Mouse (Mus musculus) adrenal gland, postnatal 14 days (tissue): ENCODE data around the gene Pcsk4. TPM values are rescaled to one million over a fixed set of nuclear protein-coding genes. Genes with fewer than 3 reads are reported as not detected.
A peak's percentile ranks its signal among the peaks of the same experiment; 100 is the strongest.
"Not testable (repeated sequence)": the region's sequence is repeated elsewhere in the genome, so short reads cannot be mapped to it uniquely, and the experiment has no call there.

ENCODE experiments used
- DNase-seq: peaks from one replicate; pipeline ENCODE4 v3.0.0; 2021; ENCODE audit warnings: mixed read lengths
- total RNA-seq: library from RNA; stranded (reverse); gene quantifications from 2 replicates; pipeline ENCODE4 v1.2.3, GENCODE M21; 2021

The Pcsk4 gene
- total RNA-seq, 1 experiment from 2014 or later, result 3.9 TPM

- DNase-seq, result peak; percentile 73
Observed at GRCm38 (mm10) chr10:80348244-80348781, 19.0 kb upstream of the Pcsk4 start, which contains the start of gene Adamtsl5. Gene Adamtsl5 (minus strand): TSS chr10:80348412.

GRCm38 (mm10) chr10:80347514-80347967 is 18.2 kb upstream of the Pcsk4 start:
- DNase-seq, result no peak

DNA sequence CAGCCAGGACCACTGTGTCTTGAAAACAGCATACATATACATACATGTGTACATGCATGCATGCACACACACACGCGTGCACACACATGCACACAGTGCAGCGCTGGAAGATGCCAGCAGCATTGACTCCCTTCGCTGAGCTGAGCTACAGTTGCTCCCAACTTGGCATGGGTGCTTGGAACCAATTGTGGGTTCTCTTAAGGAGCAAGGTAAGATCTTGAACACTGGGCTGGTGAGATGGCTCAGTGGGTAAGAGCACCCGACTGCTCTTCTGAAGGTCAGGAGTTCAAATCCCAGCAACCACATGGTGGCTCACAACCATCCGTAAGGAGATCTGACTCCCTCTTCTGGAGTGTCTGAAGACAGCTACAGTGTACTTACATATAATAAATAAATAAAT is 16.6 kb upstream of the Pcsk4 start:
- DNase-seq, result not testable (repeated sequence)

DNA sequence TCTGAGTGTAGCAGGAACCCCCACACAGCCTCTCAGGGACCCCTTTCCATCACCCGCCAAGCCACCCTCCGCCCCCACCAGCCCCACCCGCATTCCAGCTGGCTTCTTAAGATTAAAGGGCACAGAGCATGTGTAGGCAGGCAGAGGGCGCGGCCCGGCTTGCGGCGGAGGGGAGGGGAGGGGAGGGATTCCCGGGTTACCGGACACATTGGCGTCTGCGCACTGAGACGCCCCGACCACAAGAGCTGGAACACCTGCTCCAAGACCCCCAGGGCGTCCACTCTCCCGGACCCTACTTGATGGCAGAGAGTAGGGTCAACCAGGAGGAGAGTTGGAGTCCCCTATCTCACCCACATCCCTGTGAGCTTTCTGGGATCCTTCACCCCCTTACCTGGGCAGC is 15.8 kb upstream of the Pcsk4 start:
- DNase-seq, result no peak

DNA sequence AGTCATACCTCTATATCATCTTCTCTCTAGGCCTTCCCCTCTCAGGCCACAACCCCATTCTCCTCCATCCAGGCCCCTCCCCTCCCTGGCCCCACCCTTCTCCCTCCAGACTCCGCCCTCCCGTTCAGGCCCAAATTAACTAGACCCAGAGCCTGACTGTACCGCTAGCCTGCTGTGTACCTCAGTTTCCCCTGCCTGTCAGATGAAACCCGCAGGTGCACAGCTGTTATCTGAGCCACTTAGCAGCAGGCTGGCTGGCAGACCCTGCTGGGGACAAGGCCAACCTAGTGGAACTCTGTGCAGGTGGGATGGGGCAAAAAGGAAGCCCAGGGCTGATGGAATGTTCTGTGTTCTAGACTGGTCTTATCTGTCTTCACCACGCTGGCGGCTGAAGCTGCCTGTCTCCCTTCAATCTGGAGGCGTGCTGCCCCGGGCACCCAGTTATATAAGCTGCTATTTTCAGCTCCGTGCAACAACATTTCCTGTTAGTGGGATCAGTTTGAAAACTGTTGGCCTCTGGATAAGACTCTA is 14.9 kb upstream of the Pcsk4 start:
- DNase-seq, result no peak

- no peak for DNase-seq
Observed at GRCm38 (mm10) chr10:80343425-80343895, 14.2 kb upstream of the Pcsk4 start.

- DNase-seq, result peak; percentile 80
Observed at GRCm38 (mm10) chr10:80342749-80343424, 13.6 kb upstream of the Pcsk4 start.

DNA sequence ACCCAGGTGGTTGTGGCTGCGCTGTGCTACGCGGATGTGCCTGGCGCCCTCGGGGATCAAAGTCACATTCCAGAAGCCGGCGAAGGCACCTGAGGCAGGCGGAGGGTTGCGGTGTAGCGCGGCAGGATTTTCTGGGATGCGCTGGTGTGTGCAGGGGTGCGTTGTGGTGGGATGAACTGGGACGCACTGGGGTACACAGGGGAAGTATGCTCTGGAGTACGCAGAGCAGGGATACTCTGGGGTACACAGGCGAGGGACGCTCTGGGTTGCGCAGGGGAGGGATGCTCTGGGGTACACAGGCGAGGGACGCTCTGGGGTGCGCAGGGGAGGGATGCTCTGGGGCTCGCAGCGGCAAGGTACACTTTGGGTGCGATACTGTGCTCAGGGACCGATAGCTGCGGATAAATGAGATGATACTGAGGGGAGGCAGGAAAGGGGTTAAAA is 13.0 kb upstream of the Pcsk4 start:
- DNase-seq, result no peak

DNA sequence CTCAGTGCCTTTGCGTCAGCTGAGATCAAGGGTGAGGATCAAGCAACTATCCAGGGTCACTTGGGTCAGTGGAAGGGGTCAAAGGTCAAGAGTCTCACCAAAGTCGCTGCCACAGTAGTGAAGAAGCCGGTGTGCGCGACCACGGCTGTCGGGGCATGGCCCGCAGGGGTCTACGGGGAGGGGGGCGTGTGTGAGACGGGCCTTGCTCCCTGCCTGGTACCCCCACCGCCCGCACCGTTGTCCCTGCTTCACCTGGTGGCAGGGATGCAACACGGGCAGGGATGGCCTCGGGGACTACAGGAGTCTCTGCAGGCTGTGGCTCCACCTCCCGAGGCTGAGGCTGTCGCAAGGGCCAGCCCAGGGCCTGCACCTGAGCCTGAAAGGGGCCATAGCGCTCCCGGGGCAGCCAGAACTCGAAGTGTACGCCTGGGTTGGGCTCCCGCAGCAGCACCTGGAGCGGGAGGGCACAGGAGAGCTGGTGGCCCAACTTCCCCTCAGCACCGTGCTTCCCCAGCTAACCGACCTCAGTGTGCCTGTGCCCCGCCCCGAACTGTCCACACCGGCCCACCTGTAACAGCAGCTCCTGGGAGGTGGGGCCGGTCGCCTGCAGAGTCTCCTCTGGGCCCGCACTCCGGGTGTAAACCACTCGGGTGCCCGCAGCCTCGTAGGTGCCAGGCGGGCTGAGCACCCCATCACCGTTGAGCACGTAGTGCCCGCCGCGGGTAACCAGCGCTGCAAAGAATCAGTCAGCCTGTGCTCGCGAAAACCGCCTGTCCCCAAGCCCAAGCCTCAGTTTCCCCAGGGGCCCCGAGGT is 12.4 kb upstream of the Pcsk4 start:
- no peak for DNase-seq

GRCm38 (mm10) chr10:80341026-80341425 is 11.7 kb upstream of the Pcsk4 start:
- DNase-seq, result no peak

DNA sequence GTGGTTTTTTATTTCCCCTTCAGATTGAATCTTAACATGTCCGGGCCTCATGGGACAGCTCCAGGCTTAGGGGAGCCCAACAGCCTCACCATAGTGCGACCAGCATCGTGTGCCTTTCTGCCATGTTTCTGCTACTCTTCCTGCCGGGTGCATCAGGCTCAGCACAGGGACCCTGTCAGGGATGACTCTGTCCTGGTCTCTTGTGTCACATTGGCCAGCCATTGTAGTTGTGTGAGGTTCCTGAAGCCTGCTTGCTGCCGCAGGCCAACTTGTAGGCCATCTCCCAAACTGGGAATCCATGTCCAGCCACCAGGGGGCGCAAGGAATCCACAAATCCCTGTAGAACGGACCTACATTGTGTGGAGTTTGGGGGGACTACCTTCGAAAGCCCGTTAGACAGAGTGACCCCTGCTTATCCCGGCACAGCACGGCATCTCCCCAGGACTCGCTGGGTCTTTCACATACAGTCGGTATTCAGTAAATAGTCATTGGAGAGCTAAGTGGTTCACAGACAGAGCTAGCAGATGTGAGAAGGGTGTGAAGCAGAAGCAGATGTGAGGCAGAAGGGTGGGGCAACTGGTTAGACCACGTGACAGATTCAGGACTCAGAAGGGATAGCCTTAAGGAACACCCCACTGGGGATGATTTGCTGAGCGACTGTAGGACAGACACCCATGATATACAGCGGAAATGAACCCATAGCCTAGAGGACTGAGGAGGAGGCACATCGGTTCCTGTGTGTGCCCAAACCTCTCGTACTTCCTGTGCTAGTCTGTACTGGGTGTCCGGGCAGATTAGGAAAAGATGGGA is 10.8 kb upstream of the Pcsk4 start:
- peak; percentile 91 for DNase-seq

- DNase-seq, result no peak
Observed at GRCm38 (mm10) chr10:80336263-80336662, 7.0 kb upstream of the Pcsk4 start.

DNA sequence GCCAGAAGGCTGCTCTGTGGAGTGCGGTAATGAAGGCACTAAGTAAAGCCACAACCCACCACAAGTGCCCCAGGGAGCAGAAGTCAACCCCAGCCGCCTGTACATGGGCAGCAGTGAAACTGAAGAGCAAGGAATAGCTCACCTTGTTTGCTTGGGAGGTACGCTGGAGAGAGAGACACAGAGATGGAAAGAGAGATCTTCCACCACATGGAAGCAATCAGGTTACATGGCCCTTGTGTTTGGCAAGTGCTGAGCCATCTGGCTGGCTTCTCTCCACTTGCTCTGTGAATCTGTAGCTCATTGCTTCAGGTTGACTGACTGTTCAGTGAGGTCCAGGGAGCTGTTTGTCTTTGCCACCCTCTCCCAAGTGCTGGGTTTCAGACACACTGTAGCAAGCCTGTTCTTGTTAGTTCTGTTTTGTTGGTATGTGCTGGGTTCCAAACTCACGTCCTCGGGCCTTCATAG is 3.3 kb upstream of the Pcsk4 start:
- DNase-seq, result no peak

- no peak for DNase-seq
Observed at GRCm38 (mm10) chr10:80331636-80332524, 2.6 kb upstream of the Pcsk4 start.

DNA sequence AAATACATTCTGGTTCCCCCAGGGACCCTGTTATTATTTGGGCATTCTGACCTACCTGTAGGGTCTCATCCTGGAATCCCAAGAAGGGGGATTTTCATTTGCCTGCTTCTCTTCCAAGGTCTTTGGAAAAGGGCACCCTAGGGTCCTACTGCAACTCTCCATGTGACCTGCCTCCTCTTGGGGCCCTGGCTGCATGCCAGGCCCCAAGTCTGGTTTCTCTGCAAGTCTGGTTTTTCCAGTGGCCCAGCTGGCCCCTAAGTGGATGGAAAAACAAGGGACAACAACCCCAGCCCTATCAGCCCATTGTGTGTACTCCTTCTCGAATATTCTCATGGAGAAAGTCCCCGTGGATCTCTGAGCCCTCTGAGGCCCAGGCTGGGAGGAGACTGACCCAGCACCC is 1.6 kb upstream of the Pcsk4 start:
- no peak for DNase-seq

- DNase-seq, result no peak
Observed at GRCm38 (mm10) chr10:80330084-80330483, 786 bp upstream of the Pcsk4 start.

DNA sequence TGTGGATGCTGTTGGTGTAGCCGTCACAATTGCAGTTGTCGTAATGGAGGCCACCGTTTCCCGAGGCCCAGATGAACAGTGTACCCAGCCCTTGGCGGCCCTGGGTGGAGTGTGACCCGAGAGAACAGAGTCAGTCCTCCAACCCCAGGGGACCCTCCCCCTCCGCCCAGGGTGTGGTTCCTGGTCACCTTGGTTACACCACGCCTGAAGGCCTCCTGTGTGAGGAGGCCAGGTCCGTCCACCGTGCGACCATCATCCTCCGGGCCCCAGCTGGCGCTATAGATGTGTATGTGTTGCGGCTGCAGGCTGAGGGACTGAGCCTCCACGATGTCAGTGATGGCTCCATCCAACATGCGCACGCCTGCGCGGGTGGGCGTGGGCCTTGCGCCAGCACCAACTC is 4.3 kb downstream of the Pcsk4 start:
- no peak for DNase-seq

GRCm38 (mm10) chr10:80324120-80325037 is 4.9 kb downstream of the Pcsk4 start:
- peak; percentile 25 for DNase-seq
